Mouse (Mus musculus) stomach, embryonic 14.5 days (tissue): ENCODE measurements around the gene Vps13d. TPM values are rescaled to one million over a fixed set of nuclear protein-coding genes. Genes with fewer than 3 reads are reported as not detected.
A peak's percentile ranks its signal among the peaks of the same experiment; 100 is the strongest.

Source experiments
- ATAC-seq: fragments of 200-750 bp; cut with Nextera tagmentation; 2 replicates; pipeline ENCODE4 v1.8.0; 2017; ENCODE audit warnings: low read depth, moderate TSS enrichment; ENCODE audit not compliant: insufficient number of reproducible peaks, insufficient read depth, low FRiP score
- H3K27ac ChIP-seq: fragments of 300-500 bp; sonication (generic); 2 replicates; pipeline ENCODE4 v1.5.1; 2014; ENCODE audit warnings: mild to moderate bottlenecking, low read length, moderate library complexity, mixed read lengths
- H3K27me3 ChIP-seq: fragments of 300-500 bp; sonication (generic); 2 replicates; pipeline ENCODE4 v1.6.1; 2014; ENCODE audit warnings: low read length, control low read depth, mixed read lengths; ENCODE audit not compliant: control insufficient read depth, insufficient read depth
- H3K36me3 ChIP-seq: fragments of 300-500 bp; sonication (generic); 2 replicates; pipeline ENCODE4 v1.6.1; 2014; ENCODE audit warnings: mild to moderate bottlenecking, control low read depth, low read length, moderate library complexity, mixed read lengths; ENCODE audit not compliant: control insufficient read depth, insufficient read depth
- H3K4me1 ChIP-seq: fragments of 300-500 bp; sonication (generic); 2 replicates; pipeline ENCODE4 v1.6.1; 2014; ENCODE audit warnings: low read length, control low read depth, mixed read lengths; ENCODE audit not compliant: control insufficient read depth, insufficient read depth
- H3K4me2 ChIP-seq: fragments of 300-500 bp; sonication (generic); replicated peaks from 2 replicates; pipeline ENCODE4 v1.6.1; 2014; ENCODE audit warnings: low read depth, low read length, control low read depth
- H3K4me3 ChIP-seq: fragments of 300-500 bp; sonication (generic); 2 replicates; pipeline ENCODE4 v1.5.1; 2014; ENCODE audit warnings: low read depth, low read length, control low read depth
- H3K9ac ChIP-seq: fragments of 300-500 bp; sonication (generic); replicated peaks from 2 replicates; pipeline ENCODE4 v1.6.1; 2014; ENCODE audit warnings: low read depth, mild to moderate bottlenecking, control low read depth, low read length, moderate library complexity, mixed read lengths
- H3K9me3 ChIP-seq: fragments of 300-500 bp; sonication (generic); 2 replicates; pipeline ENCODE4 v1.6.1; 2016; ENCODE audit warnings: low read depth, low read length, control low read depth; ENCODE audit not compliant: control insufficient read depth
- WGBS: fragments of 180-500 bp; shearing (Covaris S2); extraction: QIAGEN DNeasy Blood & Tissue Kit; methylation state at CpG from one replicate; pipeline ENCODE4 v1.1.7; 2014; 5-methylcytosine and 5-hydroxymethylcytosine counted together
- polyA plus RNA-seq: library from polyadenylated mRNA; unstranded; fragments of >200 nt; fragmentation: Nextera tagmentation; extraction: Ambion mirVana; gene quantifications from 2 replicates; pipeline ENCODE4 v1.2.1, GENCODE M21; 2014

Vps13d gene
- polyA plus RNA-seq, 1 experiment from 2014 or later, result 15.0 TPM

DNA sequence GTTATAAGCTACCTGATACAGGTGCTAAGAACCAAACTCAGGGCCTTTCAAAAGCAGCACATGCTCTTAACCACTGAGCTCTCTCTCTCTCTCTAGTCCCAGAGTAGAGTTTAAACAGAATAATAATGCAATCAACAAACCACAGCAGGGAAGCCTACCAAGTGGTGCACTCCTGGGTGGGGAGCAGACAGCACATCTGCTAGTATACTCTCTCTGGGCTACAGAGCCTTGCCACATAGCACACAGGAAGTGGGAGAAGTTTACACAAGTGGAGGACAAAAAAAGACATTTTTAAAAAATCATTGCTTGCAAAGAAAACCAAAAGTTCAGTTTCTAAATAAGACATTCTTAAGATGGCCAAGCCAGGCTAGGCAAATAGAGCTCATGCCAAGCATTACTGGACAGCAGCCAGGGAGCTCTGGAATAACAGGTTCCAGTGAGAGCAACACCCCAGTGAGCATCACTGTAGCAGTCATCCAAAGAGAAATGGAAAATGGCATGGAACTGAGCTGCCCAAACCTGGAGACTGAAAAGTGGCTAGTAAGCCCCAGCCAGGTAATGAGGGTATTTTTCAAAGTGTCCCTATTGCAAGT, 64.8 kb downstream of the Vps13d start:
- Histone ChIP-seq H3K9ac (no peak overlapping the region), H3K4me3 (no peak overlapping the region), H3K4me1 (peaks cover 7% of the 10 kb centered on the region), H3K9me3 (no peaks in the 10 kb centered on the region), H3K4me2 (no peak overlapping the region), H3K27me3 (no peaks in the 10 kb centered on the region), H3K36me3 (peaks cover 40% of the 10 kb centered on the region), H3K27ac (peak overlapping the region; percentile 34; the same call in 1 of the 2 replicates)
- ATAC-seq, result no peak

DNA sequence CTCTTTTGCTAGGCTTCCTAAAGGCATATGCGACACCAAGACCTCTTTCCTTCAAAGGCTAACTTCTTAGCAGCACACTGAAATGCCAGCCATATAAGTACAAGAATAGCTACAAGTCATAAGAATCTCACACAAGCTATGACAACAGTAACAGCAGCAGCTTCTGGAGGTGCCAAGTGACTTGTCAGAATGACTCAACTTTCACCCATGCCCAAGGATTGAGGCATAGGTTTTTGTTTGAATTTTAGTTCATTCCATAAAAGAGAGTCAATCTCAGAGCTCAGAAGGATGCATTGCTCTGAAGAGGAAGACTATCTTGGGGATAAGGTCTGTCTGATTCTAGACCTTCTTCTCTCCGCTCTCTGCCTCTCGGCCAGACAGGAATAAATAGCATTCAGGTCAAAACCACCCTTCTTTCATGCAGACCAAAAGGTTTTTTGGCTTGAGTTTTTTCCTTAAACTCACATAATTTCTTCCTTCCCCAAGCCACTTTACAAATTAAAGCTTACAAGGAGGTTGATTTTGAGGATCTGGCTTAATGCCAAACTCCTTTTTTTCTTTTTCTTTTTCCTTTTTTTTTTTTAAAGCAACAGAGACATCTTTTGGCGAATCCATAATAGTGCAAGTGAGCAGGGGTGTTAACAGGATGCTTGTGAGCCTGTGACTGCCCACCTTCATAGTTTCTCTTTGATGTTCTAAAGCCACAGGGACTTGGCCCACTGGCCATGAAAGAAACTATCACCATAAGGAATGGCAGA, 69.2 kb downstream of the Vps13d start:
- H3K9ac ChIP-seq, result no peak overlapping the region
- ATAC-seq, result no peak

GRCm38 (mm10) chr4:145124419-145124818, 70.4 kb downstream of the Vps13d start:
- peaks cover 38% of the 10 kb centered on the region for H3K36me3 ChIP-seq
- H3K4me3 ChIP-seq, result no peak overlapping the region
- no peak overlapping the region for H3K4me2 ChIP-seq
- H3K9ac ChIP-seq, result no peak overlapping the region
- H3K27ac ChIP-seq, result no peak overlapping the region
- no peaks in the 10 kb centered on the region for H3K27me3 ChIP-seq
- 65% methylated on average over 4 of the region's 4 CpGs for whole genome bisulfite sequencing
- no peak for ATAC-seq
- H3K4me1 ChIP-seq, result peaks cover 7% of the 10 kb centered on the region
- no peaks in the 10 kb centered on the region for H3K9me3 ChIP-seq

More for the DNA sequence above, 69.2 kb downstream of the Vps13d start:
- Histone ChIP-seq H3K4me3 (no peak overlapping the region), H3K36me3 (peaks cover 31% of the 10 kb centered on the region; the same call in 1 of the 2 replicates), H3K27ac (no peak overlapping the region; the same call in 1 of the 2 replicates), H3K4me1 (peaks cover 7% of the 10 kb centered on the region), H3K4me2 (no peak overlapping the region), H3K9me3 (no peaks in the 10 kb centered on the region), H3K27me3 (no peaks in the 10 kb centered on the region)
- WGBS, result 48% methylated on average over 4 of the region's 4 CpGs

- Histone ChIP-seq H3K9me3 (no peaks in the 10 kb centered on the region), H3K36me3 (peaks cover 40% of the 10 kb centered on the region), H3K4me3 (no peak overlapping the region), H3K4me1 (no peaks in the 10 kb centered on the region), H3K27me3 (no peaks in the 10 kb centered on the region), H3K4me2 (no peak overlapping the region), H3K9ac (no peak overlapping the region), H3K27ac (no peak overlapping the region)
- ATAC-seq, result no peak
- WGBS, result 31% methylated on average over 4 of the region's 4 CpGs
These were observed 83.2 kb downstream of the Vps13d start for GRCm38 (mm10) chr4:145111641-145112040.

GRCm38 (mm10) chr4:145110736-145111135, 84.1 kb downstream of the Vps13d start:
- H3K27ac ChIP-seq, result no peak overlapping the region

DNA sequence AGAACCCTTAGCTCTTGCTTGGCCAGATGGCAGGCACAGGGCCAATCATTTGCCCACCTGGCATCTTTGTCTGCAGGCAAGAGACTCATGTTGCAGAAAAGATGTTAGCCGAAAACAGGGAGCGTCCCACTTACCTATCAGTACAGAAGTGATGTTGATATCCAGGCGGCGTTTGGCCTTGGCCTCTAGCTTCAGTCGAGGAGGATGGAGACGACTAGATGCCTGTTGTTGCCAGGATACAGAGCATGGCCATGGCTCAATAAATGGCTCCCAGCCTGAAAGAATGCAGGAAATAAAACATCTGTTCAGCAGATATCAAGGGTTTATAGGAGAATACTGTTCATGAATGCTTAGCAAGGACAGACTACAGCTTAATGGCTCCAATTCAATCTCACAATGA, 88.0 kb downstream of the Vps13d start:
- WGBS, result 67% methylated on average over 6 of the region's 6 CpGs
- H3K27ac ChIP-seq, result no peak overlapping the region
- no peak overlapping the region for H3K9ac ChIP-seq
- H3K27me3 ChIP-seq, result no peaks in the 10 kb centered on the region
- H3K9me3 ChIP-seq, result no peaks in the 10 kb centered on the region
- no peak for ATAC-seq
- H3K4me1 ChIP-seq, result no peaks in the 10 kb centered on the region; the same call in 1 of the 2 replicates
- no peak overlapping the region for H3K4me2 ChIP-seq
- peaks cover 37% of the 10 kb centered on the region for H3K36me3 ChIP-seq
- H3K4me3 ChIP-seq, result no peak overlapping the region

More at GRCm38 (mm10) chr4:145110736-145111135, 84.1 kb downstream of the Vps13d start:
- no peaks in the 10 kb centered on the region for H3K9me3 ChIP-seq
- 92% methylated on average over 6 of the region's 6 CpGs for WGBS
- no peak overlapping the region for H3K4me2 ChIP-seq
- H3K4me1 ChIP-seq, result no peaks in the 10 kb centered on the region
- no peak overlapping the region for H3K4me3 ChIP-seq
- no peak overlapping the region for H3K9ac ChIP-seq
- H3K36me3 ChIP-seq, result peaks cover 45% of the 10 kb centered on the region
- ATAC-seq, result no peak
- no peaks in the 10 kb centered on the region for H3K27me3 ChIP-seq

GRCm38 (mm10) chr4:145105319-145105718, 89.5 kb downstream of the Vps13d start:
- Histone ChIP-seq H3K4me3 (no peak overlapping the region), H3K4me1 (peaks cover 7% of the 10 kb centered on the region; the same call in 1 of the 2 replicates), H3K36me3 (peaks cover 32% of the 10 kb centered on the region), H3K27ac (no peak overlapping the region), H3K27me3 (no peaks in the 10 kb centered on the region), H3K4me2 (no peak overlapping the region), H3K9me3 (no peaks in the 10 kb centered on the region), H3K9ac (no peak overlapping the region)
- 65% methylated on average over 6 of the region's 6 CpGs for WGBS
- ATAC-seq, result no peak

DNA sequence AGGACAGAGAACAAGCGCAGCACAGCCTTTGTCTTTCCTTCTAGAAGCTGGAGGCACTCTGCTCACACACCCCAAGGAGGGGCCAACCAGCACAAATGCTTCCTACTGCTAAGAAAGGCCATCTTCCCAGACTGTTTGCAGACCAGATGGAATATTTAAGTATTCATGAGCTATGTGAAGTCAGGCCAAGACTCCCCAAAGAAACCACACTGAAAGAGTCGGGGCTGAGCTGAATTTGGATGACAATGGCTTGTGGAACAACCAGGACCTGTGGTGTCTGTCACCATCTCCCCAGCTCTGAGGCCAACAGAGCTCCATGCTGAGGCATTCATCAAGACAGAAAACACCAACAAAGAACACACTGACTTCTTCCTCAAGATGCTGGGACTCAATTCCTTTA, 89.9 kb downstream of the Vps13d start:
- Histone ChIP-seq H3K4me2 (no peak overlapping the region), H3K4me3 (no peak overlapping the region), H3K36me3 (peaks cover 28% of the 10 kb centered on the region), H3K27ac (no peak overlapping the region; the same call in 1 of the 2 replicates), H3K9me3 (no peaks in the 10 kb centered on the region), H3K9ac (no peak overlapping the region), H3K27me3 (no peaks in the 10 kb centered on the region), H3K4me1 (peaks cover 7% of the 10 kb centered on the region; the same call in 1 of the 2 replicates)
- no peak for ATAC-seq
- WGBS, result 71% methylated on average over 2 of the region's 2 CpGs
